Mouse (Mus musculus): Measurements from ENCODE around the gene H2-Ab1. TPM values are rescaled to one million over a fixed set of nuclear protein-coding genes. Genes with fewer than 3 reads are reported as not detected.

H2-Ab1 gene
- polyA plus RNA-seq, 1 experiment from 2014 or later: 28.5 TPM

DNA sequence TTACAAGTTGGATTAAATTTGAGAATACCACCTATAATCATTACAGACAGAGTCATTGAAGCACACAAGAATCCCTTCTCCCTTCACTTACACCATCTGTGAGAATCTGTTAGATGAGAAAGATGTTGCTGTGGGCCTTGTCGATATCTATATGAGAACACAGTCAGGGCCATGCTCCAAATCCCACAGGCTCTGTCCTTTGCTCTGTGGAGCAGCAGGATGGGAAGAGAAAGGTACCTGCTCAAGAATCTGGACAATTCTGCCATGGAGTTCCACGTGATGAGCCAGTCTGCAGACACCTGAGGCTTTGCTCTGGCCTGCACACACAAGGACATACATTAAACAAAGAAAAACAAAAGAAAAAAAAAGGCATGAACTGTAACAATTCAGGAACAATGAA is 59.2 kb downstream of the H2-Ab1 start:
- Histone ChIP-seq H3K4me2 (ENCODE audit: low read depth, low read length) (no peak overlapping the region), H3K27me3 (replicated peaks; ENCODE audit: control insufficient read depth, insufficient read depth, low read length) (no peaks in the 10 kb centered on the region), H3K9me3 (ENCODE audit: control insufficient read depth, low read length) (no peaks in the 10 kb centered on the region), H3K9ac (ENCODE audit: low read depth, low read length) (no peak overlapping the region), H3K4me1 (ENCODE audit: control insufficient read depth, insufficient read depth, low read length) (no peaks in the 10 kb centered on the region), H3K36me3 (ENCODE audit: control insufficient read depth, insufficient read depth, low read length) (no peaks in the 10 kb centered on the region), H3K4me3 (ENCODE audit: low read length) (no peak overlapping the region), H3K27ac (ENCODE audit: low read length) (no peak overlapping the region)
- ATAC-seq: no peak
- 75% methylated on average over 2 of the region's 2 CpGs for WGBS

- no peak overlapping the region for H3K4me3 ChIP-seq (ENCODE audit: low read length)
- no peaks in the 10 kb centered on the region for H3K9me3 ChIP-seq (ENCODE audit: control insufficient read depth, low read length)
- H3K36me3 ChIP-seq (ENCODE audit: control insufficient read depth, insufficient read depth, low read length): no peaks in the 10 kb centered on the region
- no peaks in the 10 kb centered on the region for H3K4me1 ChIP-seq (ENCODE audit: control insufficient read depth, insufficient read depth, low read length)
- H3K27me3 ChIP-seq (replicated peaks; ENCODE audit: control insufficient read depth, insufficient read depth, low read length): no peaks in the 10 kb centered on the region
- WGBS: 35% methylated on average over 2 of the region's 2 CpGs
- H3K9ac ChIP-seq (ENCODE audit: low read depth, low read length): no peak overlapping the region
- H3K4me2 ChIP-seq (ENCODE audit: low read depth, low read length): no peak overlapping the region
- ATAC-seq: no peak
- no peak overlapping the region for H3K27ac ChIP-seq (ENCODE audit: low read length)
Measured at GRCm38 (mm10) chr17:34317275-34317674, 59.8 kb downstream of the H2-Ab1 start.

Other genes starting within 250 kb of the H2-Ab1 start
- gene Ring1, start 233.0 kb upstream of the H2-Ab1 start, polyA plus RNA-seq (2015; fragmentation: Nextera tagmentation; extraction: Ambion mirVana): 9.3 and 12.1 TPM in 2 replicates
- 66.0 and 66.7 TPM in 2 replicates for gene H2-Ke6, start 229.6 kb upstream of the H2-Ab1 start, polyA plus RNA-seq (2015; fragmentation: Nextera tagmentation; extraction: Ambion mirVana)
- 171 and 176 TPM in 2 replicates for gene Slc39a7, start 226.0 kb upstream of the H2-Ab1 start, polyA plus RNA-seq (2015; fragmentation: Nextera tagmentation; extraction: Ambion mirVana)
- gene Rxrb, start 225.9 kb upstream of the H2-Ab1 start, polyA plus RNA-seq (2015; fragmentation: Nextera tagmentation; extraction: Ambion mirVana): 37.6 and 38.4 TPM in 2 replicates
- gene Col11a2, start 218.3 kb upstream of the H2-Ab1 start, polyA plus RNA-seq (2015; fragmentation: Nextera tagmentation; extraction: Ambion mirVana): 0.20 and 0.45 TPM in 2 replicates
- gene H2-Oa, start 165.3 kb upstream of the H2-Ab1 start, polyA plus RNA-seq (2015; fragmentation: Nextera tagmentation; extraction: Ambion mirVana): 0.62 and 0.95 TPM in 2 replicates
- gene H2-DMa, start 138.1 kb upstream of the H2-Ab1 start, polyA plus RNA-seq (2015; fragmentation: Nextera tagmentation; extraction: Ambion mirVana): 13.4 and 15.3 TPM in 2 replicates
- 72.3 and 73.0 TPM in 2 replicates for gene Brd2, start 135.1 kb upstream of the H2-Ab1 start, polyA plus RNA-seq (2015; fragmentation: Nextera tagmentation; extraction: Ambion mirVana)
- 0.87 and 0.99 TPM in 2 replicates for gene H2-DMb2, start 114.4 kb upstream of the H2-Ab1 start, polyA plus RNA-seq (2015; fragmentation: Nextera tagmentation; extraction: Ambion mirVana)
- gene H2-DMb1, start 104.6 kb upstream of the H2-Ab1 start, polyA plus RNA-seq (2015; fragmentation: Nextera tagmentation; extraction: Ambion mirVana): 3.0 and 3.6 TPM in 2 replicates
- 8.4 and 8.5 TPM in 2 replicates for gene Tap1, start 70.1 kb upstream of the H2-Ab1 start, polyA plus RNA-seq (2015; fragmentation: Nextera tagmentation; extraction: Ambion mirVana)
- gene Psmb9, start 69.9 kb upstream of the H2-Ab1 start, polyA plus RNA-seq (2015; fragmentation: Nextera tagmentation; extraction: Ambion mirVana): 13.4 and 15.3 TPM in 2 replicates
- 20.7 and 23.1 TPM in 2 replicates for gene Psmb8, start 60.0 kb upstream of the H2-Ab1 start, polyA plus RNA-seq (2015; fragmentation: Nextera tagmentation; extraction: Ambion mirVana)
- 7.2 and 9.1 TPM in 2 replicates for gene Tap2, start 54.2 kb upstream of the H2-Ab1 start, polyA plus RNA-seq (2015; fragmentation: Nextera tagmentation; extraction: Ambion mirVana)
- gene H2-Ob, start 18.8 kb upstream of the H2-Ab1 start, polyA plus RNA-seq (2015; fragmentation: Nextera tagmentation; extraction: Ambion mirVana): 0.15 and 0.21 TPM in 2 replicates
- 15.7 and 17.5 TPM in 2 replicates for gene H2-Aa, start 30.1 kb downstream of the H2-Ab1 start, polyA plus RNA-seq (2015; fragmentation: Nextera tagmentation; extraction: Ambion mirVana)
- gene H2-Eb1, start 48.2 kb downstream of the H2-Ab1 start, polyA plus RNA-seq (2015; fragmentation: Nextera tagmentation; extraction: Ambion mirVana): 11.0 and 11.1 TPM in 2 replicates
- 0.05 TPM in 1 of 2 replicates, not detected in the other for gene H2-Eb2, start 68.0 kb downstream of the H2-Ab1 start, polyA plus RNA-seq (2015; fragmentation: Nextera tagmentation; extraction: Ambion mirVana)
- 10.6 and 16.0 TPM in 2 replicates for gene Btnl2, start 97.1 kb downstream of the H2-Ab1 start, polyA plus RNA-seq (2015; fragmentation: Nextera tagmentation; extraction: Ambion mirVana)
- gene Btnl1, start 119.4 kb downstream of the H2-Ab1 start, polyA plus RNA-seq (2015; fragmentation: Nextera tagmentation; extraction: Ambion mirVana): 30.2 and 43.2 TPM in 2 replicates
- 0.81 and 1.2 TPM in 2 replicates for gene BC051142, start 141.1 kb downstream of the H2-Ab1 start, polyA plus RNA-seq (2015; fragmentation: Nextera tagmentation; extraction: Ambion mirVana)
- 18.1 and 22.3 TPM in 2 replicates for gene Btnl4, start 219.6 kb downstream of the H2-Ab1 start, polyA plus RNA-seq (2015; fragmentation: Nextera tagmentation; extraction: Ambion mirVana)